Mouse (Mus musculus) liver, embryonic 12.5 days (tissue): ENCODE measurements around the gene Gm7347. TPM values are rescaled to one million over a fixed set of nuclear protein-coding genes. Genes with fewer than 3 reads are reported as not detected.

ENCODE experiments used
- polyA plus RNA-seq: library from polyadenylated mRNA; unstranded; fragments of >200 nt; fragmentation: Nextera tagmentation; extraction: Ambion mirVana; gene quantifications from 2 replicates; pipeline ENCODE4 v1.2.1, GENCODE M21; 2016

Gene Gm7347
- polyA plus RNA-seq, 1 experiment from 2014 or later: not detected

Other genes starting within 250 kb of the Gm7347 start
- not detected in 2 replicates for gene Gm21663, start 116.2 kb downstream of the Gm7347 start, polyA plus RNA-seq
- gene Gm21671, start 104.2 kb downstream of the Gm7347 start, polyA plus RNA-seq: not detected in 2 replicates
- not detected in 2 replicates for gene Gm21680, start 85.9 kb downstream of the Gm7347 start, polyA plus RNA-seq
- gene Gm21698, start 69.9 kb downstream of the Gm7347 start, polyA plus RNA-seq: 0.06 TPM in 1 of 2 replicates, not detected in the other
- gene Gm1979, start 53.8 kb downstream of the Gm7347 start, polyA plus RNA-seq: not detected in 2 replicates
- not detected in 2 replicates for gene Gm5862, start 35.7 kb downstream of the Gm7347 start, polyA plus RNA-seq
- gene Speer4a, start 19.0 kb downstream of the Gm7347 start, polyA plus RNA-seq: 0.06 TPM in 1 of 2 replicates, not detected in the other
- not detected in 2 replicates for gene Gm10471, start 30.7 kb upstream of the Gm7347 start, polyA plus RNA-seq
- gene 5031410I06Rik, start 46.8 kb upstream of the Gm7347 start, polyA plus RNA-seq: 0.06 TPM in 1 of 2 replicates, not detected in the other
- gene Gm10220, start 62.8 kb upstream of the Gm7347 start, polyA plus RNA-seq: not detected in 2 replicates
- not detected in 2 replicates for gene Gm7361, start 199.1 kb upstream of the Gm7347 start, polyA plus RNA-seq